Mouse (Mus musculus): ENCODE measurements around the gene Sept9. TPM values are rescaled to one million over a fixed set of nuclear protein-coding genes. Genes with fewer than 3 reads are reported as not detected.

The Sept9 gene
- polyA plus RNA-seq, 2 experiments from 2014 or later = 277 to 424 TPM

GRCm38 (mm10) chr11:117411663-117412062 is 212.2 kb downstream of the Sept9 start:
- no peak for ATAC-seq

Other genes with a start within 250 kb of the Sept9 start
- gene Sec14l1, start 84.5 kb upstream of the Sept9 start, polyA plus RNA-seq (2017; shearing (Covaris generic)) = 10 to 100 TPM; 11.9 to 18.9 TPM

All from CD4-positive, CD25-positive, alpha-beta regulatory T cell, adult 4 months (primary cell).